Mouse (Mus musculus): Measurements from ENCODE around the gene Syt14.

DNA sequence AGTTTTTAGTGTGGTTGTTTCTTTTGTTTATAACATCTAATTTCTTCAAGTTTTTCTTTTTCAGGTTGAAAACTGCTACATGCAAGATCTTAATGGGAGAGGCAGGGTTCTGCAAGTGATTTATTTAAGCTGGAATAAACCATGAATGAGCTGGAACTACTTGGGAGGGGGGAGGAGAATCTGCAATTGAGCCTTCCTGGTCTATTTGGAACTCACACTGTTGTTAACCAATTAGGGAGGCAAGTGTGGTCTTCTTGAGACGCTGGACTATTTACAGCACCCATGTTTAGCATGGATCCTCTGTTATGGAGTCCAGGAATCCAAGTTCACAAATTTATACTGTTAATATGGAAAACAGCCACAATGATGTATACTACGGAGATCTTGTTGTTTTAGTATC is 182.1 kb downstream of the Syt14 start:
- TF ChIP-seq GATA1 (IDR thresholded peaks at IDR 0.05; ENCODE audit: borderline replicate concordance, low read length) = no peak
- TF ChIP-seq FLI1 (IDR thresholded peaks at IDR 0.05; ENCODE audit: low read length) = no peak

All from megakaryocyte, embryonic 14.5 days (primary cell).